Mouse (Mus musculus): ENCODE results near the gene Rbm8a2. TPM values are rescaled to one million over a fixed set of nuclear protein-coding genes. Genes with fewer than 3 reads are reported as not detected.

The Rbm8a2 gene
- polyA plus RNA-seq, 1 experiment from 2014 or later, result 1.2 TPM

DNA sequence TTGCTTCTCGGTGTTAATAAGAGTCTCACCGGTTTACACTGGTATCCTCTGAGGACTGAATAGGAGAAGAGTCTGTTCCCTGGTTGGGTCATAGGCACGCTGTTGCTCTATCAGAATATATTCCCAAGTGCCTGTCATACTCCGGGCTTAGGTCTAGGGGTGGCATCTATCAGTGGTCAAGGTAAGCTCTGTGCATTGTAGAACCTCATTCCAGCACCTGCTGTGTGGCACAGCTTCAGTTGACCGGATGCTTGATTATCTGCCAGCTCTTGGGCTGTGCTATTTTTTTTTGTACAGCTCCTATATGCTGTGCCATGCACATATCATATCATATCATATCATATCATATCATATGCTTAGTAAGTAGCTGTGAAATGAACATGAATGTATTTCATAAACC is 9.5 kb upstream of the Rbm8a2 start:
- H3K27ac ChIP-seq, result no peak overlapping the region
- no peaks in the 10 kb centered on the region for H3K27me3 ChIP-seq
- H3K36me3 ChIP-seq, result peaks cover 6% of the 10 kb centered on the region; the same call in 1 of the 2 replicates
- no peak for ATAC-seq (ENCODE audit: low FRiP score)
- 92% methylated on average over 5 of the region's 5 CpGs for WGBS
- no peak overlapping the region for H3K4me3 ChIP-seq
- H3K4me2 ChIP-seq, result no peak overlapping the region
- no peaks in the 10 kb centered on the region for H3K9me3 ChIP-seq
- H3K4me1 ChIP-seq (replicated peaks), result no peaks in the 10 kb centered on the region
- H3K9ac ChIP-seq, result no peak overlapping the region

DNA sequence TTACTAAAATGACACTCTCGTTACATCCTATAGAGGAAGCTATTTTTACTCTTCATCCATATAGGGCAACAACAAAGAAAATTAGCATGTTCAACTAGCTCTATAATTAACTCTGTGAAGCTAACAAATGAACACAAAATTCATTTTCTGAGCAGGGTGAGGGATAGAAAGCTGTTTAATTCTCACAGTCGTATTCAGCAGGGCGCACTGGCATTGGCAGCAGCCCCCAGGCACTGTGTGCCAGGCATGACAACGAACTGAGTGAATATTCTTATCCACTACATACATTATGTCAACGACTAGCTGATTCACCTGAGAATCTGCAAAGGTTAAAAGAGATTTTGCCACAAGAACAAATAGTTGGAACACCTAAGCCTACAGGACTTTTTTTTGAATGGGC is 8.2 kb downstream of the Rbm8a2 start:
- Histone ChIP-seq H3K27ac (no peak overlapping the region), H3K4me3 (no peak overlapping the region), H3K9me3 (peaks cover 3% of the 10 kb centered on the region; the same call in 1 of the 2 replicates), H3K9ac (no peak overlapping the region), H3K27me3 (no peaks in the 10 kb centered on the region), H3K36me3 (no peaks in the 10 kb centered on the region), H3K4me1 (replicated peaks) (no peaks in the 10 kb centered on the region), H3K4me2 (no peak overlapping the region)
- ATAC-seq (ENCODE audit: low FRiP score), result no peak
- 62% methylated on average over 5 of the region's 5 CpGs for WGBS

DNA sequence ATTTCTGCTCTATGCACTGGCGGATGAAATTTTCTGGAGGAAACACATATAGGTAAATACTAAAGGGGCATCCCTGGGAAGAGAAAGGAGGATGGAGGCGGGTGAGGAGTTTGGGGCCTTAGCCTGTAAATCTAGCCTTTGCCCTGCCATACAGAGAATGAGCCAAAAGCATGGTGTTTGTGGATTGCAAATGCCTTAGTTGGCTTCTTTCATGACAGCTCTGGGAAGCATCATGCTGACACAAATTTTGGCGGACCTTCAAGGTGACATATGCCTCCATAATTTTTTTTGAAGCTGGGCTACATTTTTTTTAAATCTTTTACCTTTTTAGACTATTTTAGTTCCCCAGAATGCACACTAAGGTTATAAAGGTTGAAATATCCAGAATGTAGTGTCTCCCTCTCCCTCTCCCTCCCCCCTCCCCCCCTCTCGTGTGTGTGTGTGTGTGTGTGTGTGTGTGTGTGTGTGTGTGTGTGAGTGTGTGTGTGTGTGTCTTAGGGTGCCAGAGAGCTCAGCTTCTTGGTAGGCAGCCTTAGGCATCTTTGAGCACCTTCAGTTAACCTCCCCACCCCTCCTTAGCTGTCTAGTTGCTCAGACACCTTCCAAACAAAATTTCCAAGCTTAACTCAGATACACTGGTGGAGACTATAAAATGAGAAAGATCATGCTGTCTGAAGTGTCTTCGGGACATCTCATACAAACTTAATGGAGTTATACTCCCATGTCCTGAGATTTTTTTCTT is 11.7 kb downstream of the Rbm8a2 start:
- 93% methylated on average over 5 of the region's 5 CpGs for WGBS

DNA sequence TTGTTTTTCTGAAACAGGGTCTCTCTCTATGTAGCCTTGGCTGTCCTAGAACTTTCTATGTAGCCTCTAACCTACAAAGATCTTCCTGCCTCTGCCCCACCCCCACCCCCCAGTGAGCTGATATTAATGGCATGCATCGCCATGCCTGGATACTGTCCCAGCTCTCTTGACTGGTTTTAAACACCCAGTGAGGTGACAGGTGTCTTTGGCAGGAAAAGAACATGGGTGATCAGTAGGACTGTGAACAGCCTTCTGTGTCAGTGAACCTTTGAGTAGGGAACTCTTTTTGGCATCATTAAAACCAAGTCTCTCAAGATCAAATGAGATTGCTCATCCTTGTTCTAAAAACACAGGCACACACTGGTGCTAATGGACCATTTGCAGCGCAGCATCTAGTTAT is 17.1 kb downstream of the Rbm8a2 start:
- Histone ChIP-seq H3K9me3 (no peaks in the 10 kb centered on the region), H3K27ac (no peak overlapping the region), H3K36me3 (no peaks in the 10 kb centered on the region), H3K9ac (no peak overlapping the region), H3K4me3 (no peak overlapping the region), H3K27me3 (no peaks in the 10 kb centered on the region), H3K4me1 (replicated peaks) (no peaks in the 10 kb centered on the region), H3K4me2 (no peak overlapping the region)
- no peak for ATAC-seq (ENCODE audit: low FRiP score)
- 94% methylated on average over 2 of the region's 2 CpGs for WGBS

More for the DNA sequence above, 11.7 kb downstream of the Rbm8a2 start:
- H3K27ac ChIP-seq, result no peak overlapping the region
- no peak overlapping the region for H3K4me2 ChIP-seq
- no peaks in the 10 kb centered on the region for H3K27me3 ChIP-seq
- no peak for ATAC-seq (ENCODE audit: low FRiP score)
- no peaks in the 10 kb centered on the region for H3K4me1 ChIP-seq (replicated peaks)
- H3K9me3 ChIP-seq, result peaks cover 3% of the 10 kb centered on the region; the same call in 1 of the 2 replicates
- H3K36me3 ChIP-seq, result no peaks in the 10 kb centered on the region
- H3K9ac ChIP-seq, result no peak overlapping the region
- no peak overlapping the region for H3K4me3 ChIP-seq

DNA sequence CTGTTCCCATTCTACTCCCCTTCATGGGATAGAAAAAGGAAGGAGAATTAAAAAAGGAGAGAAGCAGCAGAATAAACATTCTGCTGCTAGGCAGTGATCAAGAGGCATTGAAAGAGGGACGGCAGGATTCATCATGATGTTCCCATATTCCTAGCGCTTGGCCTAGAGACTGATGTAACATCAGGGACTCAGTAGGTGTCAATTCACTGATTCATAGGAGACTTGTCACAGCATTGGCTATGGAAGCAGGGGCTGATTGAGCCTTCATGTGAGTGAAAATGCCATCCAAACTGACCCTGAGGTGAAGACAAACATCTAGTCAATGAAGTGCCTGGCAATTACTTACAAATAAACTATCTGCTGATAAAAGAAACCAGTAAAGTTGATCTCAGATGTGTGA is 28.1 kb downstream of the Rbm8a2 start:
- ATAC-seq (ENCODE audit: low FRiP score), result no peak
- no peak overlapping the region for H3K4me3 ChIP-seq
- H3K27ac ChIP-seq, result no peak overlapping the region
- WGBS, result 87% methylated on average over 2 of the region's 2 CpGs
- no peaks in the 10 kb centered on the region for H3K27me3 ChIP-seq
- H3K4me2 ChIP-seq, result no peak overlapping the region
- no peaks in the 10 kb centered on the region for H3K36me3 ChIP-seq
- no peak overlapping the region for H3K9ac ChIP-seq
- no peaks in the 10 kb centered on the region for H3K9me3 ChIP-seq
- peaks cover 7% of the 10 kb centered on the region for H3K4me1 ChIP-seq (replicated peaks)

DNA sequence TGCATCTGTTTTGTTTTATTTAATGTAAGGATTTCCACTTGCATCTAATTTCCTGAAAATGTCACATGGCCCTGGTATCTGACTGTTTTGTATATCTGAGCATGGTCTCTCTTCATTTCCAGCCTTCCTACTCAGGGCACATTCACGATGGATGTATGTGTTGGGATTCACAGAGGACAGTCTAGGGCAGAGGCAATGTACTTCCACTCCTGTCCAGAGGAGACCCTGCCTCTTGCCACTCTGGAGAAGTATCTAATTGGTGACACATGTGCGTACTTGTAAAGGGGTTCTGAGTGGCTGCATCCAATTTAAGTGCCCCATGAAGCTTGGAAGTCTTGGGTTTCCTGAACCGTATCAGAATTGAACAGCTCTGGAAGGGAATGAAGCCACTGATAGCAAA is 28.5 kb downstream of the Rbm8a2 start:
- 77% methylated on average over 3 of the region's 3 CpGs for WGBS
- H3K4me1 ChIP-seq (replicated peaks), result peaks cover 7% of the 10 kb centered on the region
- no peaks in the 10 kb centered on the region for H3K36me3 ChIP-seq
- H3K27me3 ChIP-seq, result no peaks in the 10 kb centered on the region
- H3K4me2 ChIP-seq, result no peak overlapping the region
- no peak for ATAC-seq (ENCODE audit: low FRiP score)
- H3K4me3 ChIP-seq, result no peak overlapping the region
- no peak overlapping the region for H3K9ac ChIP-seq
- no peaks in the 10 kb centered on the region for H3K9me3 ChIP-seq
- H3K27ac ChIP-seq, result no peak overlapping the region

DNA sequence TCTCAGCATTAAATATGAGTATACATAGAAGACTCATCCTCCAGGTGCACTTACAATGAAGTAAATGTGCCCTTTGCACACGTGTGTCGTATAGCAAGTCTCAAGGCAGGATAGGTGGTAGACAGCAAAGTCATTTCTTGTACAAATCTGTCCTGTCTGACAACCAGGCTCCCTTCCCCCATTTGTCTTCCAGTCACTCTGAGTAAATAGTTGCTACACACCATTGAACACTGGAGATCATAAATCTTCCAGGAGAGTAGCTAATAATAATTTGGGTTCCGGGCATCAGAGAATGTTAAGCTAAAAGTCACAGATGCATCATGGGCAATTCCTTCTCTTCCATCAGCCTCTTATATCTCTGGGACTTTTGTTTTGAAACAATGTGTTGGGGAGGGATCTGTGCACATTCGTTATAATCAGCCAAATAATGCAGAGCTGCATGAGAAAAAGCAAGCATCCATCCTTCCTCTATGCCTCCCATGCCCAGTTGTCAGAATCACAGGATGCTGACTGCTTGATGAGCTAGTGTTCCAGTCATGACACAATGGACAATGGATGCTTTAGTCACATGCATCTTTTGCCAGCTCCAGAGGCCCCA is 32.1 kb downstream of the Rbm8a2 start:
- Histone ChIP-seq H3K9me3 (no peaks in the 10 kb centered on the region), H3K4me3 (no peak overlapping the region), H3K27me3 (no peaks in the 10 kb centered on the region), H3K27ac (peak overlapping the region; percentile 42; the same call in 1 of the 2 replicates), H3K36me3 (no peaks in the 10 kb centered on the region), H3K4me1 (replicated peaks) (peaks cover 7% of the 10 kb centered on the region), H3K4me2 (no peak overlapping the region), H3K9ac (no peak overlapping the region)
- WGBS, result 48% methylated on average over 4 of the region's 4 CpGs
- ATAC-seq (ENCODE audit: low FRiP score), result peak; percentile 64; the same call in 1 of the 2 replicates

DNA sequence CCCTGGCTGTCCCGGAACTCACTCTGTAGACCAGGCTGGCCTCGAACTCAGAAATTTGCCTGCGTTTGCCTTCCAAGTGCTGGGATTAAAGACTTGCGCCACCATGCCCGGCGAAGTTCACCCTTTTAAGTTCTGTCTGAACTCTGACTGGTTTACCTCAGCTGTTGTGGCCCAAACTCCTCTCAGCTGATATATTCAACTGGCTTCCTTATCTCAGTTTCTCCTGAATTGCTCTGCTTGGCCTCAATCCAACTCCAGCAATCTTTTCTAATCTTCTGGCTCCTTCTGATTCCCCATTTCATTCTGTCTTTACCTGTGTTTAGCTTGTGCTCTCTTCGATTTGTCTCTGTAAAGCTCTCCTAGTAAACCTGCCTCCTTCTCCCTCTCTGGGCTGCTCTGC is 35.7 kb downstream of the Rbm8a2 start:
- Histone ChIP-seq H3K27ac (no peak overlapping the region), H3K9me3 (no peaks in the 10 kb centered on the region), H3K27me3 (no peaks in the 10 kb centered on the region), H3K4me3 (no peak overlapping the region), H3K4me2 (no peak overlapping the region), H3K36me3 (no peaks in the 10 kb centered on the region), H3K9ac (no peak overlapping the region), H3K4me1 (replicated peaks) (peaks cover 7% of the 10 kb centered on the region)
- 92% methylated on average over 7 of the region's 7 CpGs for WGBS
- ATAC-seq (ENCODE audit: low FRiP score), result no peak

DNA sequence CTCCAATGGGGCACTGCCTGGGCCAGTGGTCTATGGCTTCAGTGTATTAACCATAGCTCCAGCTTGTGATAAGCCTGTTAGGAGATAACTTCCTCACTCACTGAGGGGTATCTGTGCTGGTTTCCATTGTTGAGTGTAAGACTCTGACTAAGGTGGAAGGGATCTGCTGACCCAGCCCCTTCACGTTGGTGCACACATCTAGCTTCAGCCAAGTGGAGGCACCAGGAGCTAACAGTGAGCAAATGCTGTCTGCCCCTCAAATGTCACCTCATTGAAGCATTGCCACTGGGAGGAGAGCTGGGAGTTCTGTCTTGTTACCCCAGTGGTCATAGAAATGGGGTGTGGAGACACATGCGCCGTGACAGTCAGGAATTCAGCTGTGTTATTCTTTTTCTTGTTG is 40.2 kb downstream of the Rbm8a2 start:
- H3K4me1 ChIP-seq (replicated peaks), result peaks cover 3% of the 10 kb centered on the region; the same call in 1 of the 2 replicates
- WGBS, result 75% methylated on average over 3 of the region's 3 CpGs
- no peak overlapping the region for H3K4me3 ChIP-seq
- no peak overlapping the region for H3K27ac ChIP-seq
- ATAC-seq (ENCODE audit: low FRiP score), result no peak
- H3K9ac ChIP-seq, result no peak overlapping the region
- no peaks in the 10 kb centered on the region for H3K27me3 ChIP-seq
- H3K4me2 ChIP-seq, result no peak overlapping the region
- no peaks in the 10 kb centered on the region for H3K9me3 ChIP-seq
- H3K36me3 ChIP-seq, result no peaks in the 10 kb centered on the region

DNA sequence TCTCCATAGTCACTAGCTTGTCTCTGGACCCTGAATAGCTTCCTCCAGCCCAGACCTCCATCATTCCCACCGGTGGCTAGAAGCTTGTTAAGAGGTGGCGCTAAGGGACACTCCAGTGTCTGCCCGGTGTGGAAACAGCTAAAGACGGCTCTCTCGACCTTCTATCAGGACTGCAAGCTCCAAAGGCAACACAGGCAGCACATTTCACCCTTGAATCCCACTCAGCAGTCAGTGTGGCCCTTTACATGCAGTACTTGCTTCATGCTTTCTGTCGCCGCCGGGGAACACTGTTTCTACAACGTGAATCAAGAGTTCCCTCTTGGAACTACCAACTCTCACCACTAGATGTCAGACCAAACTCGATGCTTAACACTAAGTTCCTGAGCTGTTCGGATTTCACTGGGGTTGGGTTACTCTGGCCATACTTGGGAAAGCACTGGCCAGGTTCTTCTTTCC is 42.6 kb downstream of the Rbm8a2 start:
- Histone ChIP-seq H3K9ac (peak overlapping the region; percentile 51; the same call in 1 of the 2 replicates), H3K4me3 (peak overlapping the region; percentile 15; the same call in 1 of the 2 replicates), H3K9me3 (no peaks in the 10 kb centered on the region), H3K4me1 (replicated peaks) (peaks cover 3% of the 10 kb centered on the region; the same call in 1 of the 2 replicates), H3K27me3 (no peaks in the 10 kb centered on the region), H3K27ac (no peak overlapping the region), H3K36me3 (no peaks in the 10 kb centered on the region), H3K4me2 (peak overlapping the region; percentile 43)
- 12% methylated on average over 11 of the region's 11 CpGs for WGBS
- peak; percentile 76 for ATAC-seq (ENCODE audit: low FRiP score)

DNA sequence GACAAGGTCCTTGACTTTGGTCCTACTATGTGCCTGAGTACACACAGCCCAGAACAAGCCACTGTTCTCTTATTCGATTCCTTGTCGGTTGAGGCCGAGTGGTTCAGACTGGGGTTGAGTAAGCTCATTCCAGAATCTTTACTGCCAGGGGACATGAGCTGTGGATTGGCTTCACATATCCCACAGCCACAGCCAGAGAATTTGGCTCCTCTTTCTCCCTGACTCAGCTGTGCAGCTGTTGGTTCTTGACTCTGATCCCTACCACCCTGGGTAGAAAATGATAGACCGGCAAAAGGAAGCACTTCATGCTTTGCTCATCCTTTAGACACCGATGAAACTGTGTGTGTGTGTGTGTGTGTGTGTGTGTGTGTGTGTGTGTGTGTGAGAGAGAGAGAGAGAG is 47.5 kb downstream of the Rbm8a2 start:
- Histone ChIP-seq H3K4me1 (replicated peaks) (peaks cover 3% of the 10 kb centered on the region; the same call in 1 of the 2 replicates), H3K4me2 (no peak overlapping the region), H3K9ac (no peak overlapping the region), H3K9me3 (peaks cover 3% of the 10 kb centered on the region; the same call in 1 of the 2 replicates), H3K36me3 (no peaks in the 10 kb centered on the region), H3K27me3 (no peaks in the 10 kb centered on the region), H3K4me3 (no peak overlapping the region), H3K27ac (no peak overlapping the region)
- ATAC-seq (ENCODE audit: low FRiP score), result no peak
- 99% methylated on average over 5 of the region's 5 CpGs for WGBS

Data from hindbrain, embryonic 13.5 days (tissue).